Comparison of ENCODE assay signal across 8 mouse cellular contexts in the genomic region with DNA sequence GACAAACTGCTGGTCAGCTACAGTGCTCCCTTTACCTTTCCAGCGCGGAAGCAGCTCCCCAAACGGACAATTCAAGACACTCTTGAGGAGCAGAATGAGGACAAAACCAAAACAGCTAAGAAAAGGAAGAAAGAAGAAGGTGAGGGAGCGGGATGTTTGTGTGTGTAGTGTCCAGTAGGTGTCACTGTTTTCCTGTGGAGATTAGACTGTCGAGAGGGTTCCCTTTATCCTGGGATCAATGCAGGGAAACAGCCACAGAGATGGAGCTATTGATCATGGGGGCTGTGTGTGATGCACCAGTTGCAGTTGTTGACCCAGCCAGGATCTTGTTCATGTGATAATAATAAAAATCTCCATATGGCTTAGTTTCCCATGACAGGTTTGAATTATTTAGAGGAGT. TPM values are rescaled to one million over a fixed set of nuclear protein-coding genes. Genes with fewer than 3 reads are reported as not detected.
DNase-seq lines count a peak whose midpoint lies in the region; ATAC-seq and TF ChIP-seq lines count a peak whose summit lies in the region.

No protein-coding gene starts in this region.

- no peaks in the 10 kb centered on the region for H3K9me3 ChIP-seq in kidney, embryonic 15.5 days (replicated peaks)
- no peaks in the 10 kb centered on the region for H3K9me3 ChIP-seq in neural tube, embryonic 13.5 days

- H3K36me3 ChIP-seq in kidney, embryonic 15.5 days, result peaks cover 99% of the 10 kb centered on the region
- H3K36me3 ChIP-seq in neural tube, embryonic 13.5 days, result peaks cover 73% of the 10 kb centered on the region

- H3K4me3 ChIP-seq in cortical plate, adult 2 months (ENCODE audit: insufficient read depth, low read length), result no peak overlapping the region
- no peak overlapping the region for H3K4me3 ChIP-seq in kidney, embryonic 15.5 days (replicated peaks)
- H3K4me3 ChIP-seq in neural tube, embryonic 13.5 days, result no peak overlapping the region

- no peak for TF ChIP-seq POLR2A in cortical plate, adult 2 months (IDR thresholded peaks at IDR 0.05; ENCODE audit: extremely low read depth, insufficient read depth, low read length)

- DNase-seq in kidney, adult 18-20 months, result peak; percentile 11
- DNase-seq in kidney, adult 11 months, result no peak
- no peak for DNase-seq in gastrocnemius, adult 8-10 months (ENCODE audit: low spot score in 2 of 2)
- no peak for DNase-seq in urinary bladder, postnatal 25 days (ENCODE audit: low spot score)

- no peaks in the 10 kb centered on the region for H3K27me3 ChIP-seq in kidney, embryonic 15.5 days
- no peaks in the 10 kb centered on the region for H3K27me3 ChIP-seq in neural tube, embryonic 13.5 days

- H3K4me1 ChIP-seq in cortical plate, adult 2 months (ENCODE audit: control insufficient read depth, insufficient read depth, low read length), result no peaks in the 10 kb centered on the region
- H3K4me1 ChIP-seq in kidney, embryonic 15.5 days, result no peaks in the 10 kb centered on the region
- no peaks in the 10 kb centered on the region for H3K4me1 ChIP-seq in neural tube, embryonic 13.5 days (replicated peaks)

- peak; percentile 51 for TF ChIP-seq CTCF in cortical plate, adult 2 months (IDR thresholded peaks at IDR 0.05; ENCODE audit: extremely low read depth, insufficient read depth, low read length)

- WGBS in kidney, embryonic 15.5 days, result 52% methylated on average over 5 of the region's 5 CpGs
- WGBS in neural tube, embryonic 13.5 days, result 45% methylated on average over 5 of the region's 5 CpGs

- no peak overlapping the region for H3K4me2 ChIP-seq in kidney, embryonic 15.5 days
- no peak overlapping the region for H3K4me2 ChIP-seq in neural tube, embryonic 13.5 days

- peak; percentile 82 for ATAC-seq in CD4-positive, CD25-positive, alpha-beta regulatory T cell, adult 4 months
- ATAC-seq in kidney, embryonic 15.5 days (replicated peaks; ENCODE audit: low FRiP score), result peak; percentile 43; the same call in 1 of the 2 replicates
- ATAC-seq in neural tube, embryonic 13.5 days (ENCODE audit: low read depth), result peak; percentile 61; the same call in 1 of the 2 replicates

- no peak overlapping the region for H3K9ac ChIP-seq in kidney, embryonic 15.5 days
- H3K9ac ChIP-seq in neural tube, embryonic 13.5 days, result no peak overlapping the region

- H3K27ac ChIP-seq in cortical plate, adult 2 months (ENCODE audit: insufficient read depth, low read length), result no peak overlapping the region
- H3K27ac ChIP-seq in kidney, embryonic 15.5 days, result no peak overlapping the region
- H3K27ac ChIP-seq in neural tube, embryonic 13.5 days (replicated peaks), result no peak overlapping the region

RNA-seq across cellular contexts. Expression of gene Zswim9, which starts 10.1 kb away (rescaled TPM):
- polyA plus RNA-seq in CD4-positive, CD25-positive, alpha-beta regulatory T cell, adult 4 months (2017; shearing (Covaris generic)), result 1 to 10 TPM; 3.8 to 4.3 TPM
- polyA plus RNA-seq in cortical plate, adult 2 months (2012; rRNA removed), result 8.5 and 8.6 TPM in 2 replicates
- 8.8 and 13.0 TPM in 2 replicates for polyA plus RNA-seq in kidney, embryonic 15.5 days (2015; fragmentation: Nextera tagmentation; extraction: Ambion mirVana)
- 11.7 and 20.4 TPM in 2 replicates for polyA plus RNA-seq in neural tube, embryonic 13.5 days (2015; fragmentation: Nextera tagmentation; extraction: Ambion mirVana)
- 10 to 100 TPM; 13.0 to 15.2 (median 14.0) TPM for total RNA-seq in gastrocnemius, adult 8-10 months (2022)

RNA-seq across cellular contexts. Expression of gene Lig1, which starts 11.5 kb away (rescaled TPM):
- 10 to 100 TPM; 25.2 to 31.1 TPM for polyA plus RNA-seq in CD4-positive, CD25-positive, alpha-beta regulatory T cell, adult 4 months (2017; shearing (Covaris generic))
- 9.3 and 9.4 TPM in 2 replicates for polyA plus RNA-seq in cortical plate, adult 2 months (2012; rRNA removed)
- polyA plus RNA-seq in kidney, embryonic 15.5 days (2015; fragmentation: Nextera tagmentation; extraction: Ambion mirVana), result 109 and 110 TPM in 2 replicates
- 31.7 and 37.7 TPM in 2 replicates for polyA plus RNA-seq in neural tube, embryonic 13.5 days (2015; fragmentation: Nextera tagmentation; extraction: Ambion mirVana)
- total RNA-seq in gastrocnemius, adult 8-10 months (2022), result 1 to 10 TPM in 1 of 4 experiments, under 1 TPM in 3; 0.53 to 1.2 (median 0.75) TPM

RNA-seq across cellular contexts. Expression of gene Pla2g4c, which starts 35.8 kb away (rescaled TPM):
- polyA plus RNA-seq in CD4-positive, CD25-positive, alpha-beta regulatory T cell, adult 4 months (2017; shearing (Covaris generic)), result under 1 TPM; 0.28 to 0.34 TPM
- 0.30 and 0.33 TPM in 2 replicates for polyA plus RNA-seq in cortical plate, adult 2 months (2012; rRNA removed)
- 0.98 and 1.1 TPM in 2 replicates for polyA plus RNA-seq in kidney, embryonic 15.5 days (2015; fragmentation: Nextera tagmentation; extraction: Ambion mirVana)
- 0.47 and 0.99 TPM in 2 replicates for polyA plus RNA-seq in neural tube, embryonic 13.5 days (2015; fragmentation: Nextera tagmentation; extraction: Ambion mirVana)
- total RNA-seq in gastrocnemius, adult 8-10 months (2022), result under 1 TPM in 1 of 4 experiments, not detected in 3; 0.11 TPM
